Mouse (Mus musculus) intestine, postnatal 0 days (tissue): ENCODE measurements at regions not wholly inside any gene's neighbourhood (a gene's known extent, or its start where the extent isn't known, plus 50 kb on each side); places are given as distances from the start of the nearest gene placed in this dataset.

Source experiments
- ATAC-seq: fragments of 200-750 bp; cut with Nextera tagmentation; 2 replicates; pipeline ENCODE4 v1.8.0; 2017; ENCODE audit warnings: mild to moderate bottlenecking, moderate TSS enrichment, moderate library complexity
- H3K27ac ChIP-seq: fragments of 300-500 bp; sonication (generic); 2 replicates; pipeline ENCODE4 v1.5.1; 2014; ENCODE audit warnings: mild to moderate bottlenecking, low read depth, low read length, moderate library complexity
- H3K27me3 ChIP-seq: fragments of 300-500 bp; sonication (generic); replicated peaks from 2 replicates; pipeline ENCODE4 v1.6.1; 2014; ENCODE audit warnings: low read length, mixed read lengths; ENCODE audit not compliant: control insufficient read depth, insufficient read depth
- H3K36me3 ChIP-seq: fragments of 300-500 bp; sonication (generic); 2 replicates; pipeline ENCODE4 v1.6.1; 2014; ENCODE audit warnings: mild to moderate bottlenecking, moderate library complexity; ENCODE audit not compliant: control insufficient read depth, insufficient read depth
- H3K4me1 ChIP-seq: fragments of 300-500 bp; sonication (generic); replicated peaks from 2 replicates; pipeline ENCODE4 v1.6.1; 2014; ENCODE audit warnings: antibody characterized with exemption, low read length, mixed read lengths; ENCODE audit not compliant: control insufficient read depth, insufficient read depth
- H3K4me2 ChIP-seq: fragments of 300-500 bp; sonication (generic); replicated peaks from 2 replicates; pipeline ENCODE4 v1.6.1; 2014; ENCODE audit warnings: low read depth, mild to moderate bottlenecking, moderate library complexity
- H3K4me3 ChIP-seq: fragments of 300-500 bp; sonication (generic); 2 replicates; pipeline ENCODE4 v1.5.1; 2014; ENCODE audit warnings: low read depth, low read length
- H3K9ac ChIP-seq: fragments of 300-500 bp; sonication (generic); 2 replicates; pipeline ENCODE4 v1.6.1; 2014; ENCODE audit warnings: mild to moderate bottlenecking, low read depth, low read length
- H3K9me3 ChIP-seq: fragments of 300-500 bp; sonication (generic); 2 replicates; pipeline ENCODE4 v1.6.1; 2016; ENCODE audit warnings: mixed run types; ENCODE audit not compliant: control insufficient read depth
- CTCF ChIP-seq: sonication (generic); IDR thresholded peaks from 2 replicates; pipeline ENCODE4 v1.5.1; 2016; ENCODE audit warnings: low read depth, mild to moderate bottlenecking, control low read depth, antibody characterized with exemption, moderate library complexity
- WGBS: fragments of 180-500 bp; shearing (Covaris S2); extraction: QIAGEN DNeasy Blood & Tissue Kit; methylation state at CpG from one replicate; pipeline ENCODE4 v1.1.7; 2014; 5-methylcytosine and 5-hydroxymethylcytosine counted together

GRCm38 (mm10) chr13:85484790-85485189, 195.9 kb upstream of the Rasa1 start:
- Histone ChIP-seq H3K4me2 (no peak overlapping the region), H3K9me3 (no peaks in the 10 kb centered on the region), H3K9ac (no peak overlapping the region), H3K4me3 (no peak overlapping the region), H3K36me3 (no peaks in the 10 kb centered on the region), H3K4me1 (no peaks in the 10 kb centered on the region), H3K27ac (no peak overlapping the region), H3K27me3 (no peaks in the 10 kb centered on the region)
- no peak for ATAC-seq
- 37% methylated on average over 3 of the region's 3 CpGs for WGBS
- TF ChIP-seq CTCF, result no peak

DNA sequence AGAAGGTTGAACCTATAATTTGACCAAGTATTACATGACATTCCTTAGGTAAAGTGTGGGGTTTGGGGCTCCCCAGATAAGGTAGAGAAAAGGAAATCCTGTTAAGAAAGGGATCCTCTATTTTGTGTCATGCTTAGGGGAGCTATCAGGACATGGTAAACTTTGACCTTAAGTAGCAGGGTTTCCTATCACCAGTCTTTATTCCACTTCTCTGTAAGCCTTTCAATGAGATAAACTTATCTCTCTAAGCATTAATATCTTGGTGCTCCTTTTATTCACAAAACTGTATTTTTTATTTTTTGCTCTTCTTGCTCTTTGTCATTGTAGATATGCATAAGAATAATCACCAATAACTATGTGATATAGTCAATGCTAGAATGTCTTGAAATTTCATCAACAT, 194.4 kb upstream of the Rasa1 start:
- H3K4me3 ChIP-seq, result no peak overlapping the region

GRCm38 (mm10) chr13:85479405-85479804, 190.5 kb upstream of the Rasa1 start:
- WGBS, result 83% methylated on average over 2 of the region's 2 CpGs
- no peak overlapping the region for H3K4me3 ChIP-seq
- H3K27ac ChIP-seq, result no peak overlapping the region
- no peak overlapping the region for H3K4me2 ChIP-seq
- ATAC-seq, result no peak
- TF ChIP-seq CTCF, result no peak
- no peaks in the 10 kb centered on the region for H3K4me1 ChIP-seq
- H3K27me3 ChIP-seq, result no peaks in the 10 kb centered on the region
- no peaks in the 10 kb centered on the region for H3K36me3 ChIP-seq
- no peak overlapping the region for H3K9ac ChIP-seq
- H3K9me3 ChIP-seq, result no peaks in the 10 kb centered on the region

More for the DNA sequence above, 194.4 kb upstream of the Rasa1 start:
- Histone ChIP-seq H3K4me2 (no peak overlapping the region), H3K27me3 (no peaks in the 10 kb centered on the region), H3K9me3 (no peaks in the 10 kb centered on the region), H3K36me3 (no peaks in the 10 kb centered on the region), H3K27ac (no peak overlapping the region), H3K9ac (no peak overlapping the region), H3K4me1 (no peaks in the 10 kb centered on the region)
- no peak for TF ChIP-seq CTCF
- no peak for ATAC-seq

- no peak for ATAC-seq
- Histone ChIP-seq H3K4me1 (no peaks in the 10 kb centered on the region), H3K36me3 (no peaks in the 10 kb centered on the region), H3K4me2 (no peak overlapping the region), H3K9me3 (no peaks in the 10 kb centered on the region), H3K9ac (no peak overlapping the region), H3K27ac (no peak overlapping the region), H3K4me3 (no peak overlapping the region), H3K27me3 (no peaks in the 10 kb centered on the region)
- 71% methylated on average over 4 of the region's 4 CpGs for WGBS
- no peak for TF ChIP-seq CTCF
Observed at GRCm38 (mm10) chr13:85476274-85476846, 187.4 kb upstream of the Rasa1 start.

DNA sequence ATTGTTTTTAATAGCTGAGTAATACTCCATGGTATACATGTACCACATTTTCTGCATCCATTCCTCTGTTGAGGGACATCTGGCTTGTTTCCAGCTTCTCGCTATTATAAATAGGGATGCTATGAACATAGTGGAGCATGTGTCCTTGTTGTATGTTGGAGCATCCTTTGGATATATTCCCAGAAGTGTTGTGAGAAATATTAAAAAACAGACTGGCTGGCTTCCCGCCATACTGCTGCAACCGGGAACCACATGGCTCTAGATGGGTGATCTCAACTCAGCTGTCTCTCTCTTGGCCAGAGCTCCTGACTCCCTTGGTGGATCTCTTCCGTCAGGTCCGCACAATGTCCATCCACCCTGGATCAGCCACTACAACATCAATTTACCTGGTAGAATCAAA, 182.4 kb upstream of the Rasa1 start:
- H3K9me3 ChIP-seq, result no peaks in the 10 kb centered on the region
- H3K9ac ChIP-seq, result no peak overlapping the region
- no peaks in the 10 kb centered on the region for H3K27me3 ChIP-seq
- 86% methylated on average over 5 of the region's 5 CpGs for WGBS
- no peak overlapping the region for H3K4me3 ChIP-seq
- H3K36me3 ChIP-seq, result no peaks in the 10 kb centered on the region
- ATAC-seq, result no peak
- no peaks in the 10 kb centered on the region for H3K4me1 ChIP-seq
- no peak overlapping the region for H3K27ac ChIP-seq
- no peak overlapping the region for H3K4me2 ChIP-seq
- TF ChIP-seq CTCF, result no peak

DNA sequence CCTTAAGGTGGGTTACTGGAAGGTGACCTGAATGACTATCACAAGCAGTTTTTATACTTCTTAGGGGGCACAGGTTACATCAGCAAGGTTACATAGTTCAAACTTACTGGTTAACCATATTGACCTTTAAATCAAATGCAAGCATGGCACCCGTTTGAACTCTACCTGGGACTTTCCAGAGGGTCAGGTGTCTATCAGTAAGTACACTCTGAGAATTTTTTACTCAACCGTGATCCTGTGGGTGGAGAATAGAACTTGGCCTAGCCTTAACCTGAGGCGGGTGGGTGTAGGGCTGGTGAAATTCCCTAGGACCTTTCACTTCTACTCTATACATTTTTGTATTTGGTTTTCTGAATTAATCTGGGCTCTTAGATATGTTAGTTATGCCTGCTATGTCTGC, 170.5 kb upstream of the Rasa1 start:
- no peak overlapping the region for H3K4me3 ChIP-seq
- no peaks in the 10 kb centered on the region for H3K4me1 ChIP-seq
- H3K9me3 ChIP-seq, result no peaks in the 10 kb centered on the region
- WGBS, result 68% methylated on average over 3 of the region's 3 CpGs
- no peaks in the 10 kb centered on the region for H3K27me3 ChIP-seq
- no peak overlapping the region for H3K9ac ChIP-seq
- no peak for ATAC-seq
- no peak overlapping the region for H3K4me2 ChIP-seq
- TF ChIP-seq CTCF, result no peak
- H3K27ac ChIP-seq, result no peak overlapping the region
- H3K36me3 ChIP-seq, result no peaks in the 10 kb centered on the region

DNA sequence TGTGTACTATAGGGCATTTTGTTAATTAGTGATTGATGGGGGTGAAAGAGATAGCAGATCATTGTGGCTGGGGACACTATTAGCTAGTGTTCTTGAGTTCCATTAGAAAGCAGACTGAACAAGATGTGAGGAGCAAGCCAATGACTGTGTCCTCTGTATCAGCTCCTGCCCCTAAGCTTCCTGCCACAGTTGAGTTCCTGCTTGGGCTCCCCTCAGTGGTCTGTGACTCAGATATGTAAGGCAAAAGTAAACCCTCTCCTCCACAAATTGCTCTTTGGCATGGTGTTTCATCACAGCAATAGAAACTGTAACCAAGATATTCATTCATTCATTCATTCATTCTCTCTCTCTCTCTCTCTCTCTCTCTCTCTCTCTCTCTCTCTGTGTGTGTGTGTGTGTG, 169.7 kb upstream of the Rasa1 start:
- TF ChIP-seq CTCF, result no peak
- no peak overlapping the region for H3K4me2 ChIP-seq
- no peaks in the 10 kb centered on the region for H3K36me3 ChIP-seq
- no peaks in the 10 kb centered on the region for H3K9me3 ChIP-seq
- no peak overlapping the region for H3K4me3 ChIP-seq
- H3K9ac ChIP-seq, result no peak overlapping the region
- H3K4me1 ChIP-seq, result no peaks in the 10 kb centered on the region
- H3K27ac ChIP-seq, result no peak overlapping the region
- ATAC-seq, result no peak
- H3K27me3 ChIP-seq, result no peaks in the 10 kb centered on the region
